Mouse (Mus musculus) liver, embryonic 14.5 days (tissue): ENCODE data around the gene Gm11027. TPM values are rescaled to one million over a fixed set of nuclear protein-coding genes. Genes with fewer than 3 reads are reported as not detected.

ENCODE experiments used
- ATAC-seq: fragments of 200-750 bp; cut with Nextera tagmentation; 2 replicates; pipeline ENCODE4 v1.8.0; 2017; ENCODE audit warnings: moderate number of reproducible peaks, mild to moderate bottlenecking, moderate library complexity; ENCODE audit not compliant: insufficient read depth
- DNase-seq, 3 experiments: peaks; one replicate each; pipeline ENCODE4 v3.0.0-alpha.2; 2012 to 2013; ENCODE audit warnings: low read depth in 3 of 3, low spot score in 3 of 3
- H3K27ac ChIP-seq: fragments of 300-500 bp; sonication (generic); 2 replicates; pipeline ENCODE4 v1.5.1; 2014; ENCODE audit warnings: moderate library complexity, mild to moderate bottlenecking, control low read depth, inconsistent platforms
- H3K27me3 ChIP-seq: fragments of 300-500 bp; sonication (generic); 2 replicates; pipeline ENCODE4 v1.6.1; 2014; ENCODE audit warnings: mild to moderate bottlenecking, low read length, moderate library complexity; ENCODE audit not compliant: control insufficient read depth, insufficient read depth
- H3K36me3 ChIP-seq: fragments of 300-500 bp; sonication (generic); replicated peaks from 2 replicates; pipeline ENCODE4 v1.6.1; 2014; ENCODE audit warnings: low read depth; ENCODE audit not compliant: control insufficient read depth, insufficient read depth
- H3K4me1 ChIP-seq, 2 experiments: fragments of 200-500 bp in 1 of 2; fragments of 300-500 bp in 1 of 2; sonication (generic) in 1 of 2; replicated peaks; 2 replicates each; pipeline ENCODE4 v1.6.1; 2012 to 2014; ENCODE audit warnings: antibody characterized with exemption in 1 of 2, inconsistent platforms in 1 of 2, low read length in 1 of 2; ENCODE audit not compliant: control insufficient read depth in 2 of 2, insufficient read depth in 2 of 2
- H3K4me2 ChIP-seq: fragments of 300-500 bp; sonication (generic); 2 replicates; pipeline ENCODE4 v1.6.1; 2014; ENCODE audit warnings: low read depth, mild to moderate bottlenecking, control low read depth, moderate library complexity
- H3K4me3 ChIP-seq, 2 experiments: fragments of 200-500 bp in 1 of 2; fragments of 300-500 bp in 1 of 2; sonication (generic) in 1 of 2; 2 replicates each; pipeline ENCODE4 v1.5.1; 2012 to 2014; ENCODE audit warnings: low read depth in 2 of 2, low read length in 2 of 2, mild to moderate bottlenecking in 2 of 2, control low read depth in 1 of 2, inconsistent platforms in 1 of 2, moderate library complexity in 1 of 2; ENCODE audit not compliant: insufficient read depth in 1 of 2
- H3K9ac ChIP-seq: fragments of 300-500 bp; sonication (generic); replicated peaks from 2 replicates; pipeline ENCODE4 v1.6.1; 2014; ENCODE audit warnings: mild to moderate bottlenecking, control low read depth, moderate library complexity
- H3K9me3 ChIP-seq: fragments of 300-500 bp; sonication (generic); 2 replicates; pipeline ENCODE4 v1.6.1; 2016; ENCODE audit warnings: low read length, mixed read lengths; ENCODE audit not compliant: control insufficient read depth
- CTCF ChIP-seq: IDR thresholded peaks from 2 replicates; pipeline ENCODE4 v1.5.1; 2016; ENCODE audit warnings: antibody characterized with exemption, low read depth, control low read depth
- EP300 ChIP-seq: IDR thresholded peaks from 2 replicates; pipeline ENCODE4 v1.6.1; 2016; ENCODE audit warnings: antibody characterized with exemption, low read depth
- WGBS: fragments of 180-500 bp; shearing (Covaris S2); extraction: QIAGEN DNeasy Blood & Tissue Kit; methylation state at CpG from one replicate; pipeline ENCODE4 v1.1.7; 2014; ENCODE audit not compliant: insufficient replicate concordance; 5-methylcytosine and 5-hydroxymethylcytosine counted together
- polyA plus RNA-seq, 2 experiments: library from polyadenylated mRNA; depleted of rRNA in 1 of 2; stranded (reverse) in 1 of 2; unstranded in 1 of 2; fragments of >200 nt; fragmentation: Nextera tagmentation in 1 of 2; extraction: Ambion mirVana in 1 of 2; gene quantifications; 2 replicates each; pipeline versions ENCODE4 v1.2.1 to v1.2.3; 2012 to 2014

The Gm11027 gene
- polyA plus RNA-seq, 2 experiments, result not detected

DNA sequence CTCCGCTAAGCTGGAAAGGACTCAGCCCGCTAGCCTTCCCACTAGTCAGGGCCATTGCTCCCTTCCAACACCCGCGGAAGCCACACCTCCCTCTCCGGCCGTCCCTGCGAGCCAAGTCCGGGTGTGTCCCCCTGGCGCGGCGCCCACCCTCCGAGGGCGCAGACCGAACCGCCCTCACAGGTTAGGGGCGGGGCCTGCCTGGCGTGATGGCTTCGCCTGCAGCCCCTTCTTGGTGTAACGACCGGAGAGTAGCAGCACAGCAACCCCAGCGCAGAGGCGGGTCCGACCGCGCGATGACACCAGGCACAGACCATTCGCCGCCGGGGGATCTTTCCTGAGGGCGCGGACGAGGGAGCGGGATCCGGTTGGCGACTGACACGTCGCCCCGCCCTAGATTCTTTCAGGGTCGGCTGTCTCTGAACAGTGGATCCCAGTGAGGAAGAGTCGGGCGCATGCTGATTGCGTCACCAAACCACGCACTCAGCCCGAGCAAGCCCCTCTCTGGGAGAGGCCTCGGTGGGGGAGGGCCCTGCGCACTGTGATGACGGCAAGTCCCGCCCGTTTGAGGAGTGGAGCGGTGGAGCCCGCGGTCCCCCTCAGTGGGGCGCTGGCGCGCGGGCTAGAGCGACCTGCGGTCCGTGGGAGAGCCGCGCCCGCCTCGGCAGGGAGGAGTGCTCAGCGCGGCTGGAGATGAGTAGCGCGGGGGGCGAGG, 5.6 kb downstream of the Gm11027 start, which contains the start of gene Esyt2:
Esyt2 (plus strand) TSS at position 544 of the 712 bp plus-strand sequence.
- H3K27me3 ChIP-seq, result no peaks in the 10 kb centered on the region
- DNase-seq (peak; percentile 95 to 97 (median 96)), ATAC-seq (peak; percentile 91)
- peak within 1 kb of the TSS; percentile 87 for H3K4me2 ChIP-seq
- no peaks in the 10 kb centered on the region for H3K36me3 ChIP-seq
- H3K4me1 ChIP-seq, result peaks cover 23 to 36% of the 10 kb centered on the region in 2 experiments
- TF ChIP-seq EP300 (peak; percentile 48; the same call in 1 of the 2 replicates), CTCF (peak; percentile 63)
- H3K9me3 ChIP-seq, result no peaks in the 10 kb centered on the region
- WGBS, result under 1% methylated on average over 66 of the region's 68 CpGs
- H3K4me3 ChIP-seq, result peak within 1 kb of the TSS; percentile 74 to 90
- peak within 1 kb of the TSS; percentile 82 for H3K27ac ChIP-seq
- peak within 1 kb of the TSS; percentile 93 for H3K9ac ChIP-seq

DNA sequence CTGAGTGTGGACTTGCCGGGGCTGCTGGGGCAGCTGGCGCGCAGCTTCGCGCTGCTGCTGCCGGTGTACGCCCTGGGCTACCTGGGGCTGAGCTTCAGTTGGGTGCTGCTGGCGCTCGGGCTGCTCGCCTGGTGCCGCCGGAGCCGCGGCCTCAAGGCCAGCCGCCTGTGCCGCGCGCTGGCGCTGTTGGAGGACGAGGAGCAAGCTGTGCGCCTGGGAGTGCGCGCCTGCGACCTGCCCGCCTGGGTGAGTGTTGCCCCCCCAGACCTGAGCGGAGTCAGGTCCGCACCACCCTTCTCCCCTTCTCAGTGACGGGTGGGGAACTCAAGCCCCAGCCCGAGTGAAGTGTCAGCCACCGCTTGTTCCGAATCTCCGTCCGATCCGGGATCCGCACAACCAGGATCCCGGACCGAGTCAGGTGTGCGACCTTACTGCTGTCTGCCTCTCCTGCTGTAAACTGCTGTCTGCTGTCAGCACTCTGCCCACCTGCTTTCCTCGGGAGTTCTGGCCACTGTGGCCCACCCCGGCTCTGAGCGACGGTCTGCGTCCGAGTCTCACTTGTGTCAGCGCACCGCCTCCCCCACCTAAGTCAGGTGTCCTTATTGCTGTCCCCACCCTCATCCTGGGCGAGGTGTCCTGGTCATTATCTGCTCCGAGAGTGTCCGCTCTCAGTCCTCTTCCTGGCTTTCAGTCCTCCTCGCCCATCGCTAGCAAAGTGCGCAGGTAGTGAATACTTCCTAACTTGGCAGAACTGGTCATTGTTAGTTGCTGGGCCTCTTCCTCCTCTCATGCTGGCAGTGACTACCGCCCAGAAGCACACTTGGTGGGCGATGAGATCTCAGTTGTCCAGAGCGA, 6.5 kb downstream of the Gm11027 start:
- Histone ChIP-seq H3K4me2 (peak overlapping the region; percentile 87), H3K9ac (peak overlapping the region; percentile 93), H3K36me3 (no peaks in the 10 kb centered on the region), H3K27me3 (no peaks in the 10 kb centered on the region), H3K27ac (peak overlapping the region; percentile 82), H3K4me1 (peaks cover 20 to 28% of the 10 kb centered on the region in 2 experiments), H3K9me3 (no peaks in the 10 kb centered on the region), H3K4me3 (peak overlapping the region; percentile 74 to 90)
- DNase-seq, result peak in 2 of 3 experiments; percentile 27 to 50
- under 1% methylated on average over 48 of the region's 55 CpGs for WGBS
- ATAC-seq, result peak; percentile 54
- TF ChIP-seq CTCF (no peak), EP300 (no peak)

DNA sequence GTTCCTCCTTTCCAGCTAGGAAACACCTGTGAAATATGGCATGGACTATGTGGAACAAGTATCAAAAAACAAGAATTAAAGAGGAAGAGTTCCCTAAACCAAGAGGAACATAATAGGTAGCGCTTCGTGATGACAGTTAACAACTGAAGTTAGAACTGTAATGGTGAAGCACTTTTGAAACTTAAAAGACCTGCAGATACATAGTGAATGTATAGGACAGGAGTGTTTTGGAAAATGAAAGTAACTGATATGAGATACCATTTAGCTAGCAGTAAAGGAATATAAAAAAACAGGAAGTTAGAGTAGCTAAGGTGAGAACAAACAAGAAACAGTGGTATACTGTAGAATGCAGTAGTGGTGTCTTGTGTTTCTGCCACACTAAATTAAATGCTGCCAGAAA, 7.7 kb downstream of the Gm11027 start:
- 53% methylated on average over 2 of the region's 2 CpGs for WGBS
- Histone ChIP-seq H3K36me3 (no peaks in the 10 kb centered on the region), H3K4me2 (peak overlapping the region; percentile 87), H3K4me3 (peak overlapping the region in 1 of 2 experiments; percentile 45; a peak in 2 of 4 replicates), H3K9ac (peak overlapping the region; percentile 58), H3K4me1 (peaks cover 12 to 21% of the 10 kb centered on the region in 2 experiments), H3K27ac (peak overlapping the region; percentile 24), H3K27me3 (no peaks in the 10 kb centered on the region), H3K9me3 (no peaks in the 10 kb centered on the region)
- no peak for ATAC-seq
- TF ChIP-seq EP300 (no peak), CTCF (no peak)
- DNase-seq, result no peak

DNA sequence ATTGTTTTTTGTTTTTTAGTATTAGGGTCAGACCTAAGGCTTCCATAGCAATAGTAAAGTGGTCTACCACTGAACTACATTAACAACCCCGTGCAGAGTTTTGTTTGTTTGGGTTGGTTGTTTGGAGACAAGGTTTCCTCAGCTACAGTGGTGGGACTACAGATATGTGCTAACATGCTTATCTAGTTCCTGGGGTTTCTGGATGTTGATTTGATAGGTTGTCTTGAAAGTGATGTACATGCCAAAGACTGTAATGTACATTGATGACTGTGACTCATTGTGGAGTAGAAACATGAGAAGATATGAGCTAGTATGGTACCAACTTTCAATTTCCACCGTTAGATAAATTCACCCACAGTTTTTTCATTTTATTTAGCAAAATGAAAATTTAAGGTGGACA, 8.3 kb downstream of the Gm11027 start:
- Histone ChIP-seq H3K27me3 (no peaks in the 10 kb centered on the region), H3K9me3 (no peaks in the 10 kb centered on the region), H3K36me3 (no peaks in the 10 kb centered on the region), H3K27ac (no peak overlapping the region), H3K9ac (no peak overlapping the region), H3K4me1 (peaks cover 9 to 15% of the 10 kb centered on the region in 2 experiments), H3K4me3 (peak overlapping the region in 1 of 2 experiments; percentile 45; a peak in 1 of 4 replicates), H3K4me2 (peak overlapping the region; percentile 87)
- DNase-seq, result peak in 2 of 3 experiments; percentile 17 to 54
- WGBS, result 23% methylated on average over 2 of the region's 2 CpGs
- TF ChIP-seq EP300 (peak; percentile 31; the same call in 1 of the 2 replicates), CTCF (no peak)
- ATAC-seq, result no peak
